Mouse (Mus musculus) ovary, adult 18-20 months (tissue): ENCODE results near the gene Immp2l.

Experiments
- DNase-seq: peaks from one replicate; pipeline ENCODE4 v3.0.0; 2022; ENCODE audit warnings: low spot score, mixed read lengths

Immp2l gene

DNA sequence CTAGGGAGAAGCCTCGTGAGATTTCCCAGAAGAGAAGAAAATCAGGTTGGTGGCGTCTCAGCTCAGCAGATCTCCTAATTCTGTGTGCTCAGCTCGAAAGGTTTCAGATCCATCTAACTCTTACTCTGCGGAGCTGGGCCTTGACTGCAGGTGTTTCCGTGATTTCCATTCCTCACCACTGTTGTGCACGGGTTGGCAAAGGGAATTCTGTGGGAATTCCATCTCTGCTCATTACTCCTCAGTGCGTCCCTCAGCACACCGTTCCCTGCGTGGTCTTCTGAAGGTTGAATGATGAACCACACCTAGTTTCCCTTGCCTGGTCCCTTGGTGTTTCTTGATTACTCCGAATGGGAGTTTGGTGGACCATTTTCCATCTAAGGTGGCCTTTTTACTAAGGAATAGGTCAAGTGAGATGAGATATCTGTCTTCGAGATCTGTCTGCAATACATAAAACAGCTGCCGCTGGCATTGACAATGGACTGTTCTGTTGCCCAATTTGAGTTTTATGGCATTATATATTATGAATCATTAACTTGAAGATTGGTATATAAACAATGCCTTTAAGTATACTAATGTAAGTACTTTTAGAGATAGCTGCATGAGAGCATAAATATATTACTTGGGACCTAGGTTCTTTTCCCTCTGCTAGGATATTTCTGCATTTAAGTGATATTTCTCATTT lies 23.3 kb downstream of the Immp2l start:
- DNase-seq, result no peak

DNA sequence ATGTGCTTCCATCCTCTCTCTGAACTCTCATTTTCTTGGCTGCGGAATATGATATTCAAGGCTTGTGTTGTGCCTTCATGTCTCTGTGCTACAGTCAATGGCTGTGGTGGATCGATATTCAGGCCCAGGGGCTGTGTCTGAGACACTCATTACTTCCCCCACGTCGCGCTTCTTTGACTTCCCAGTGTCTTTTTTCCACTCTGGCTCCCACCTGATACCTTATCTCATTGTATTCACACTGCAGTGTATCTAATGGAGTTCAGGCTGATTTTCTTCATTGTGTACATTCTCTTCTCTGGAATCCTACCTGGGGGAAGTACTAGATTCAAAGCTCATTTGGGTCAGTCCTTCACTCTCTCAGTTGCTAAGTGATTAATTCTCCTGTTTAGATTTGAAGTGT lies 27.1 kb downstream of the Immp2l start:
- no peak for DNase-seq

DNA sequence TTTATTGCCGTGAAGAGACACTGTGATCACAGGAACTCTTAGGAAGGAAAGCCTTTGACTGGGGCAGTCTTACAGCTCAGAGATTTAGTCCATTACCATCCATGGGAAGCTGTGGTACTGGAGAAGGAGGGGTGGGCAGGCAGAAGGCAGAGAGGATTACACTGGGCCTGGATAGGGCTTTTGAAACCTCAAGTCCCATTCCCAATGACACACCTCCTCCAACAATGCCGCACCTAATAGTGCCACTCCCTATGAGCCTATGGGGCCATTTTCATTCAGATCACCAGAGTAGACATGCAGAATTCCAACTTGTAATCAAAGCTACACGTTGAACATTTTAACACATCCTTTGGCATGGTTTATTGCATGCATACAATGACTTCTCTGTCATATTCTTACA lies 29.0 kb downstream of the Immp2l start:
- no peak for DNase-seq

DNA sequence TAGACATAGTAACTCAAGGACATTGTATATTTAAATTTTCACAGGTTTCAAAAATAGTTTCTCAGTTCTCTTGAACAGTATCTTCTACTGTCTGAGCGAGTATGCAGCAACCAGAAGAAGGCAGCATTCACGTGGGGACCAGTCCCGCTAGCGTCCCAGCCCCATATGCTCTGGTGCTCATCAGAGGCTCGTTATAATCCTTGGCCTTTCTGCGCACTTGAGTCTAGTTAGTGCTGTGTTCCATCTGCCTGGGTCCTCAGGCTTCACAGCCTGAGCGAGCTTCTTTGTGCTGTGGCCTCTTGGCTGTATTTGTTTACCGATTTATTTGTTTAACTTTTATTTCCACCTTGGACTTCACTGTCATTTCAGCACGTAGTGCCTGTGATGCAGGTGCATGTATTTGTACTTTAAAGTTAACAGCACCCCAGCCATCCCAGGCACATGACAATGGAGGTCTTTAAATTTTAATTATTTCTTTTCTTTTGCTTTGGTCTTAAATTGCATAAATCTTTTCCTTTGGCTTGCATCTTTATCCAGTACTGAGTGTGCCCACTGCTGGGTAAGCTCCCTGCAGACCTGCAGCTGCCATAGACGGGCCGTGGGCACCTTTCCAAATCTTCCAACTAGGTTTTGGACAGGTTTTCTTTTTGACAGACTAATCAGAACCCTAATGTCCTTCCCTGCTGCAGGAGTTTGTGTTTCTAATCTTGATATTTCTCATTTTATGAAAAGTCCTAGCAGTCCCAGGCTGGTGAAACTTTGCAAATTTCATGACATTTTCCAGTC lies 30.3 kb downstream of the Immp2l start:
- DNase-seq, result no peak

DNA sequence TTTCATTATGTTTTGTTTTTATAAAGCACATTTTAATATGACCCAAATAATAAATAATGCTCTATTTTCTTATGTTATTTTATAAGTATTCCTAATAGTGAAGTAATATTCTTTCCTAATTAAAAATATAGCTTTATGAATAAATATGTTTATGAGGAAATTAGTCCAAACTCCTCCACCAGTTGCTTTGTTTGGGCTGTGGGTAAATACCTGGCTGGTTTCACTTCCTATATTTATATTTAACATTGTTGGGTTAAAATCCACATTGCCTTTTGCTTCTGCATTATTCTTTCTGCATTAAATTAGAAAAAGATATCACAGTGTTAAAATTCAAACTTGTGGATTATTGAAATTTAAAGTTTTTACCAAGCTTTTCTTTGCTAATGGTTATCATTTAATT lies 32.1 kb downstream of the Immp2l start:
- no peak for DNase-seq

DNA sequence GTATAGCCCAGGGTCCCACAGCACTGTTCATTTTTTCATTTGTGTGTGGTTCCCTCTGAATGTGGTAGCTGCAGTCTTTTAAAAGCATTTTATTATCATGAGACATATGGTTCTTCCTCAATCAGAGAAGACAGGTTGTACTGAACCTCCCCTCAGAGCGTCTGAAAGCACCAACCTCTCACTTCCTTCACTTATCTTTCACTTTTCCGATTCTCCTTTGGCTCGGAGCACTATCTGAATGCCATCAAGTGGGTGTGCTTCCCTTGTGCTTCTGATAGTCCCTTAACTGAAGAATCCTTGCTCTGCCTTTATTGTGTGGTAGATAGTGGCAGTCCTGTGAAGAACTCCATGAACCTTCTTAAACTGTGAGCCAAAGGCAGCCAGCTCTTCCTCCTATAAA lies 39.4 kb downstream of the Immp2l start:
- DNase-seq, result no peak

DNA sequence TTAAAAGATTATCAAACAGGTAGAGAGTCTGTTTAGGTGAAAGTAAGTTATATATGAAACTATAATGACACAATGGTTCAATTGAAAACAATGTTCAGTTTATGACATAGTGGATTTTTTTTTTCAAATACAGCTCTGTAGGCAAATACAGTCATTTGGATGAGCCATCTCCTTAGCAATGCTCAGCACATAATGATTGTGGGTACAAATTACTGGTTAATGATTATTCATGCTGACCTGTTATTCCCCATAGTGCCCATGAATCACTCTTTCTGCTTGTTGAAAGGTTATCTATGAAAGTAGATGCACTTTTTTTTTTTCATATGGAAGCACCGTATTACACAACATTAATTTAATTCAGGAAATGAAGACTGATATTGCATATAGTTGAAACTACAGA lies 58.0 kb downstream of the Immp2l start:
- DNase-seq, result no peak

DNA sequence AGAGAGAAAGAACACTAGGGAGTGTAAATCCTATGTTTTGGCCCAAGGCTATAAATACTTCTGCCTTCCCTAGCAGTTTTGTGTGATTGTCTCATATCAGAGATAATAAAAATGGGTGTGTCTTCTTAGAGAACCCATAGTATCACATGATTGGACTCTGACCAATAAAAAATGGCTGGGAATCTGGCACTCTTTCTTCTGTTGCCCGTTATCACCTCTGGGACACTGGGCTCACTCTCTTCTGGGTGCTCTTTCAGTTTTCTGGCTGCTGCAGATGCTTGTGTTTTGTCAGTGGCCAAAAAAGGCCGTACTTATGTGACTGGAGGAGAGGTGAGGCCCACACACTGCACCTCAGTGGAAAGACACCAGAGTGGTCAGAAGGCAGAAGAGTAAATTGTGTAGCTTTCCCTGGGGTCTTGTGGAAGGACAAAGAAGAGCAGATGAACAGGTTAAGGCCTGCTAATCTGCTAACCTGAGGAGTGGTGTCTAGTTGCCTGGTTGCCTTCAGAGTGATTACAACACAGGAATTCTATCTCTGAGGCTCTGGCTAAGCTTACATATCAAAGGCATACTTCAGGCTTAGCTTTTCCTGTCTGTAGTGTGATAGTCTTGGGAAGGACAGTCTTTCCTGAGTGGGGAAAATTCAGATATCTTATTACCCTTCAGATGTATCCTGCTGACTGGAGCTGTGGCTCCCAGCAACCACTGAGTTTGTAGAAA lies 60.6 kb downstream of the Immp2l start:
- no peak for DNase-seq

DNA sequence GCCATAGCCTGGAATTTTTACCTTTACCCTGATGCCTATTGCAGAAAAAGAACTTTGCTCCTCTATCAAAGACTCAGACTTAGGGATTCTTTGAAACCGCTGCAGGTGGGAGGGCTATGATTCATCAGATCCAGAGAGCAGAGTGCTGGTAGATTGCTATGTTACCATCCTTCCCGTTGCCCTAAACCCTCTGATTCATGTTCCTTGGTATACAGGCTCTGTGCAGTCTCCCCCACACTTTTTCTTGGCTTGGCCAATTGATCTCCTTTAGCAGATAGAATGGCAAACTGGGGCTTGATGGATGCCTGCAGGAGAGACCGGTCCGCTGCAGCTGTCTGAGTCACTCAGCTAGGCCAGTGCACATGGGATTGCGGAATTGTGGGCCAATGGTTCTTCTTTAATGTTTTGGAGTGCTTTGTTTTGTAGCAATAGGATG lies 66.1 kb downstream of the Immp2l start:
- no peak for DNase-seq

DNA sequence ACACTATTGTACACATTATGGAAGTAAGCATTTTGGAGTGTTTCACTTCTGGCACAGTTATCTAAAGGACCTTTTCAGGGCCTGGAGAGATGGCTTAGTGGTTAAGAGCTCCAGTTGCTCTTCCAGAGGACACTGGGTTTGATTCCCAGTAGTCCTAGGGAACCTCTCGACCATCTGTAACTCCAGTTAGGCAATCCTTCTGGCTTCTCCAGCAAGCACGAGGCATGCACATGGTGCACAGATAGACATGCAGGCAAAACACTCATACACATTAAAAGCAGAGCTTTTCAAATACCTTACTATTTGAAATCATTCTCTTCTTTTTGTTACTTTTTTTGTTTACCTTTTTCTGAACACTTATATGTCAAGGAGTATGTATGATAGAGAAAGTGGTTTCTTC lies 66.9 kb downstream of the Immp2l start:
- DNase-seq, result no peak

DNA sequence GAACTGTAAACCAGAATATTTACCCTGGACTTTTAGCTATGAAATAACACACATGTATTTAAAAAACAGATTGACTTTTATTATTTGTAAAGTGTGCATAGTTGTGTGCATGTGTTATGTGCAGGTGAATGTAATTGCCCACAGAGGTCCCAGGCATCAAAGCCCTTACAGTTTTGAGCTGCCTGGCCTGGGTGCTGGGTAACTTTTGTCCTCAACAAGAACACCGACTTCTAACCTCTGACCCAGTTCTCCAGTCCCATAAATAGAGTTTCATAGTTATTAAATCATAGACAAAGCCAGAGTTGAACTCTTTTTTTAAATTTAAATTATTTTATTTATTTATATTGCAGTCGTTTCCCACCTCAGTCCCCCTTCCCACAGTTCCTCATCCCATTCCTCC lies 67.4 kb downstream of the Immp2l start:
- DNase-seq, result no peak

DNA sequence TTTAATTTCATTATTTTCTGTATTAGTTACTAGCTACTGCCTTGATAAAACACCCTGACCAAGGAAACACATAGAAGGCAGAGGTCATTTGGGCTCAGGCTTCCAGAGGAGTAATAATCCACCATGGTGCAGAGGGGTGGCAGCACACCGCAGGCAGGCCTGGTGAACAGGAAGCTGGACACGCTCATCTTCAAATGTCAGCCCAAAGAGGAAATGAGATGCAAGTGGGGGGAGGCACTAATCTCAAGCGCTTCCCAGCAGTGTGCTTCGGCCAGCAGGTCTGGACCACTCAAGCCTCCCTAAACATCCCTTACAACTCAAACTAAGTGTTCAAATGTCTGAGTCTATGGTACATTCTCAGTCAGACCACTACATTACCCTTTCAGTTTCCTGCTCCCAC lies 72.2 kb downstream of the Immp2l start:
- no peak for DNase-seq

DNA sequence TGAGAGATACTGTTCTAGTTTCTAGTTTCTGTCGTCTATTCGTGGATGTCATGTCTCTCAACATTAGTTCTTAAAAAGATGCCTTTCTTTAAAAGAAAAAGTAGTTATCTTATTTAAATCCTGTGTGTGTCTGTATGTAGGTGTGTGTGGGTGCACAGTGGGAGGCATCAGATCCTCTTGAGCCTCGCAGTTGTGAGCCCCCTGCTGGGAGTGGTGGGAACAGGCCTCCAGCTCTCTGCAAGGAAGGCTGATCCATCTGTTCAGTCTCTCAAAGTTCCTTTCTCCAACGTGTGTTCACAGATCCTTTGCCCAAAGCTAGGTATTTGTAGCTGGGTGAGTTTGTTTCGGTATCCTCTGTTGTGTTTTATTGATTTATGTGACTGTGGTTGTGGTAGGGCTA lies 73.5 kb downstream of the Immp2l start:
- DNase-seq, result no peak

DNA sequence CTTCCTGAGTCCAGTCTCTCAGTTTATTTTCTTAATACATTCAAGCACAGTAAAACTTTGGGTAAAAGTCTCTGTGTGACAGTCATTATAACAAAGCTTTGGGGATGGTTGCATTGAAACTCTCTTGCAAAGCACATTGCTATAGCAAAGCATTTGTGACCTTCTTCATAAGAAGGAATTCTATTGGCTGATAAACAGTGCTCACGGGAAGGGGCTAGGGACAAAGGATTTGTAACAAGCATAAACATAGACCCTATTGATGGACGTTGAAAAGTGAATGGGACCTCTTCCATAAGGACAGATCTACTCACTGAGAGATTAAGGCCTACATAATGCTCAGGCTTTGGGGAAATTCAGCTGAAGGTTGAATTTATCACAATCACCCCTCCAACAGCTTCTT lies 85.1 kb downstream of the Immp2l start:
- DNase-seq, result no peak

DNA sequence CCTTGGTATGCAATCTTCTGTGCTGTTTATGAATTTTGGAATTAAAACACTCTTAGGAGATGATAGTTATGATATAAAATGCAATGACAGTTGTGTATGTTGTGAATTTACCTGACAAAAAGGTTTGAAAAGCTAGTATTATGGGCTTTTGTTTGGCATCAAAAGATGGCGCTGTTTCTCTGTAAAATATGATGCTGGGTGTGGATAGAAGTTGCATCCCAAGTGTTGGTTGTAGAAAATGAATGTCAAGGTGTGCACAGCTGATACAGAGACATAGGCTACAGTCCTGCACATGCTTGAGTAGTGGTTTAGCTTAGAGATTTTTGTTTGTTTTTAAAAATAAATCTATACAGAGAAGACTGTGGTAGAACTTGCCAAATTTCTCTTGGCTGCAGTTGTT lies 87.6 kb downstream of the Immp2l start:
- no peak for DNase-seq

DNA sequence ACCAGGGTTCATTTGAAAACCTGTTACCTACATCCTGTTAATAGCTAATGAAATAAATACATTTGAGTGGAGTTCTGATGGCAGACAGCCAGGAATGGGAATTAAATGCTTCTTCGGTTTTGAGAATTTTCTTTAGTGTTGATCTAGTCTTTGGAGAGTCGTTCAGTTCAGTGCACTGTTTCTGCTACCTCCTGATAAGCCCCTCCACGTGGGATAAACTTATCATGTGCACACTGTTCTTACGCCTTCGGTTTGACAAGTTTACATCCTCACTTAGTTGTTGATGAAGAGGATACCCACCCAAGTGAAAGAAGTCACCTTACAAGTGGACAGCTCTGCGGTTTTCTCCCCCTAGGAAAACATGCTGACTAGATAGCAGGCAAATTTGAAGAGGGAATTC lies 88.2 kb downstream of the Immp2l start:
- DNase-seq, result no peak

DNA sequence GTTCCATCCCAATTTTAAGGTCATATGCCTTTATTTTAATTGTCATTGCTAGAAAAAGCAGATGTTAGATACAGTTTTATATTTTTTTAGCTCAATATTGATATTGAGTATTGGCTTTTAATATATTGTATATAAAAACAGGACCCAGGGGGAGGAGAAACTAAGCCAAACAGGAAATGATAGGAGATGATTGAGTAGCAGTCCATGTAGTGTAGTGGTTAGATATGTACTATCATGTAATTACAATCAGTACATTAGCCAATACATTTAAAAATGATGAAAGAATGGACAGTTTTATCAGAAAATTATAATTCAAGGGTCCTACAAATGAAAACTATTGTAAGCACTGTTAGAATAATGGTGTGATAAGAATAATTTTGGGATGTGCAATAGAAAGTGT lies 94.5 kb downstream of the Immp2l start:
- no peak for DNase-seq

DNA sequence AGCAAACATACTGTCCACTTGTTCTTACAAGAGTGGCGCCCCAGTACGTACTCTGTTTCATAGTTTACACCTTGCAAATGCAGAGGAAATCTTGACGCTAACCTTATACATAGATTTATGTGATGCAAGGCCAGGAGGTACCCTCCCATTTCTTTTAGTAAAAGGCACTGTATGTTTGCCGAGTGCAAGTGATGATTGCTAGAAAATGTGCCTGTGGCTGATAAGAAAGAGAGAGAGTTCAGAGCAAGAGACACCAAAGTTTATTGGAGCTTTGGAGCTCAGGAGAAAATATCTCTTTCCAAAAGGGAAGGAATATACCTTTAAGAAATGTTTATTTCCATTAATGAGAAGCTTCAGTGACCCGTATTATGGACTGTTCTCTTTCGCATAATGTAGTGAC lies 95.8 kb downstream of the Immp2l start:
- no peak for DNase-seq

DNA sequence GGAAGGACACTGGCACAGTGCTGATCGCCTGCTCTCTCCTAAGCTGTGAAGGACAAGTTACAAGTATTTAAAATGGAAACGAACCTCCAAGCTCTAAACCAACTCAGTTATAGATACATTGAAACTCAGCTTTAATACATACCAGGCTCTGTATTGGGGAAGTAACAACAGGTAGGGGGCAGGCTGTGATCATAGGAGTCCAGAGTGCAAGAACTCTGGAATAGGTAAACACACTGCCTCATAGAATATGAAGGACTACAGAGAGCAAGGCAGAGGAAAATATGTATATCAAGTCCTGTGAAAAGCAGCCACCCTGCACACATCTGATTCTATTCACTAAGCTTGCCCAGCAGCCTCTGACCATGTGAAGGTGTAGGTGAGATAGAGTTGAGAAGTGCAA lies 99.3 kb downstream of the Immp2l start:
- DNase-seq, result no peak

DNA sequence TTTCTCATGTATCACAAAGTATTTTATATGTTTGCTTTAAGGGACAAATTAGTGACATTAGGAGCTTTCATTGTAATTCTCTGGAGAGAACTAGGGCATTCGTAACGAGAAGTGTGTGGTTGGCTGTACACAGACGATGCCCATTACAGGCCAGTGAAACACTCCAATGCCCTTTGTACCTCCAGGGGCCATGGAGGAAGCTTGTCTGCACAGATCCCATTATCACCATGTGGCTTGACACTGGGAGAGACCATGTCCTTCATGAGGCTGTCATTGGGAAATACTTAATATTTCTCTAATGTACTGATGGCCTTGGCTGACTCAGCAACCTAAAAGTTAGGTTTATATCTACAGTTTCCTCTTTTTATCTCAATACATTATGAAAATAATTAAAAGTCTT lies 111.0 kb downstream of the Immp2l start:
- DNase-seq, result no peak

DNA sequence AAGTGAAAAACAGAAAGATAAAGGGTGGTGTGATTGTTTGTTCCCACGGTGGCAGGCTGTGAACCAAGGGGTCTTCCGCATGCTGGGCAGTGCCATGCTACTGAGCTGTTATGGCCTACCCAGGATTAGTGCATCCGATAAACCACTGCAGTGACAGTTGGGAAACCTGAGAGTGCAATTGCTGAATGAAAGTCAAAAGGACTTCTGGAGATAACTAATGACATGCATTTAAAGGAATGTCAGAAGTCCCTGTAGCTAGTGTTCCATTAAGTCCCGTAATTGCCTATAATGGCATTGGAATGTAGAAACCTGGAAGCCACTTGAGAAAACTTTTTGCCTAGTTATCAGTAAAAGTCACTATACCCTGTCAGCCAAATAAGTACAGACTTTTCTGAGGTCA lies 135.7 kb downstream of the Immp2l start:
- DNase-seq, result no peak

DNA sequence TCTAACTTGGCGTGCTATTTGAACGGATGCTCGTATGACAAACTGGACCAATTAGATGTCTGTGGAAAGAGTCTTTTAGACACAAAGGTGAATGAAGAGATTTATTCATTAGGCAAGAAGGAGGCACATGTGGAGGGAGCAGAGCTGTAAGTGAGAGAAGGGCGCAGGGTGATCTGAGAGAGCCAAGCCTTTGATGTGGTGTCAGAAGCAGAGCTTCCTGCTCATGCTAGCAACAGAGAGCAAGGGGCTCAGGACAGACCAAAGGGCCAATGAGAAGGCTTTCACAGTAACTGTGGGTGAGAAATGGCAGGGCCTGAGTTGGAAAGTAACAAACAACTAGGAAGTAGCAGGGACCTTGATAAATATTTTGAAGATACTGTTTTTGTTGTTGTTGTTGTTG lies 143.9 kb downstream of the Immp2l start:
- DNase-seq, result no peak

DNA sequence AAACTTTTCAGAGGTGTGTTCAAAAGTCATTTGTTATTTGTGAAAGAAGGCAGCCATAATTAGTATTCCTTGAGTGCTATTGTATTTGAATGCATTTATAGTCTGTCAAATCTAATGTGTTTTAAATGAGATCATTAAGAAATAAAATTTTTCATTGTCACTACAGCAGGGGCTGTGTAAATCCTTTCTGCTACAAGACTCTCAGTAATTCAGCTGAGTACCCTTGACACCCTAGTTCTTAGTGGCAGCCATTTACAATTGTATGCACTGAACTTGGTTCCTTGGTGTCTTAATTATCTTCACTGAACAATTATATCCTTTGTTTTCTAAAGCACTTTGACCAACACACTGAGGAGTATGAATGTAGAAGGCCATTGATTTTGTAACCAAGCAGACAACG lies 146.2 kb downstream of the Immp2l start:
- DNase-seq, result no peak
